Mouse (Mus musculus): Measurements from ENCODE around the gene Hivep3. TPM values are rescaled to one million over a fixed set of nuclear protein-coding genes. Genes with fewer than 3 reads are reported as not detected.

Hivep3 gene
- polyA plus RNA-seq, 1 experiment, result 1.7 TPM

DNA sequence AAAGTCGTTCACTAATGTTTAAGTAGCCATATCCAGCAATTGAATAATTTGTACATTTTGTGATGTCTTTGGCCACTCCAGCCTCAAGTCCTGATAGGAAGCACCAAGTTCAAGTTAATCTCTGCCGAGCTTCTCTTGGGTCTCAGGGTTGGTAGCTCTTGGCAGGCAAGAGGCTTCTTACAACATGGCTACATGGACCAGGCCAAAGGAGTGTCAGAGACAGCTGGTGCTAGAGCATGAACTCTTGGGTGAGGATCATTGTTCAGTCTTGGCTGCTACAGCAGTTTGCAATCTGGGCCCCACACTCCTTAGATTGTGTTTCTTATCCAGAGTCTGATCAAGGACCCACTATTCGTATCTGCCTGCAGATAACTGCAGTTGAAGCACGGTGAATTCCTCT is 125.9 kb downstream of the Hivep3 start:
- Histone ChIP-seq H3K4me3 (ENCODE audit: control insufficient read depth, low read depth, low read length) (no peak overlapping the region), H3K27ac (ENCODE audit: control insufficient read depth, insufficient read depth, low read depth, low read length) (no peak overlapping the region), H3K4me1 (ENCODE audit: control insufficient read depth, insufficient read depth, low read length) (no peaks in the 10 kb centered on the region), H3K27me3 (ENCODE audit: control insufficient read depth, insufficient read depth, low read length) (no peaks in the 10 kb centered on the region), H3K36me3 (ENCODE audit: control insufficient read depth, insufficient read depth, low read length) (no peaks in the 10 kb centered on the region)
- TF ChIP-seq CTCF (IDR thresholded peaks at IDR 0.05; ENCODE audit: control insufficient read depth, insufficient read depth, insufficient replicate concordance, low read depth, low read length) (no peak), POLR2A (IDR thresholded peaks at IDR 0.05; ENCODE audit: control insufficient read depth, low read depth, low read length) (no peak)

DNA sequence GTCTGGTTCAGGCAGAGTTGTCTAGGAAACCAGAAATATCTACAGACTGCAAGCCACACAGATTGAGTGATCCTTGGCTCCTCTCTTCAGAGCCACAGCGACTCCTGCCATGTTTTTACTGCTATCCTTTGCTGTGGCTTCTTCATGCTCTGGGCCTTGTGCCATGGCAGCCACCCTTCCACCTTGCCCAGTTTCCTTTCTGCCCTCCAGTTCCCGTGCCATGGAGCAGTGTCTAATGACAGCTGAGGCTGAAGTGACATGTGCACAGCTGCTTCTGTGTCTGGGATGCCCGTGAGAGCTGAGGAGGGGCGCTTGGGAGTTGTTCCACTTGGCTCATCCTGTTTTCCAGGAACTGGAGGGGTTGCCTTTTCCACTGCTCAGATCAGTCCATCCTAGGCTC is 127.4 kb downstream of the Hivep3 start:
- Histone ChIP-seq H3K4me3 (ENCODE audit: control insufficient read depth, low read depth, low read length) (no peak overlapping the region), H3K36me3 (ENCODE audit: control insufficient read depth, insufficient read depth, low read length) (no peaks in the 10 kb centered on the region), H3K4me1 (ENCODE audit: control insufficient read depth, insufficient read depth, low read length) (no peaks in the 10 kb centered on the region), H3K27me3 (ENCODE audit: control insufficient read depth, insufficient read depth, low read length) (no peaks in the 10 kb centered on the region), H3K27ac (ENCODE audit: control insufficient read depth, insufficient read depth, low read depth, low read length) (no peak overlapping the region)
- TF ChIP-seq POLR2A (IDR thresholded peaks at IDR 0.05; ENCODE audit: control insufficient read depth, low read depth, low read length), result no peak
- TF ChIP-seq CTCF (IDR thresholded peaks at IDR 0.05; ENCODE audit: control insufficient read depth, insufficient read depth, insufficient replicate concordance, low read depth, low read length), result no peak

DNA sequence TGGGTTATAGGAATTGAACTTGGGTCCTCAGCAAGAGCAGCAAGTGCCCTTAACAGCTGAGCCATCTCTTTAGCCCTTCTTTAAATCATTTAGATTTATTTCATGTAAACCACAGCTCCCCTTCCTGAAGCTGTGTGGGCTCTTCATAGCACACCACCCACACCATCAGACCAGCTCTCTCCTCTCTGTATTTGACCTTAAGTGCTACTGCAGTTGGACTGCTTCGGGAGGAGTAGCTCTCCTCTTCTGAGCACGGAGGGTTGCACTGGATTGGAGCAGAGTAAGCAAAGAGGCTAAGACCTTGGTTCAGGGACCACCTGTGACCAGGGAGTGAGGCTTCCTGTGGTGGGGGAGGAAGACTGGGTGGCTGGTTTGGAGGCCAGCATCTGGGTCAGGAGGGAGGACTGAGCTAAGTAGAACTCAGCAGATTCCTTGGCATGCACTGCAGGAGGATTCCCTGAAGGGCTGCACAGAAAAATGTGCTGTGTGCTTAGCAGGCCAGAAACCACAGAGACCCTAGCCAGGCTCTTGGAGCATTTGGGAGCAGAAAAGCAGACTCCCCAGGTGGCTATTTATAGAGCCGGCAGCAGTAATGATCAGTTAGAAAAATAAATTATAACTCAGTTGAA is 132.4 kb downstream of the Hivep3 start:
- no peaks in the 10 kb centered on the region for H3K27me3 ChIP-seq (ENCODE audit: control insufficient read depth, insufficient read depth, low read length)
- H3K36me3 ChIP-seq (ENCODE audit: control insufficient read depth, insufficient read depth, low read length), result no peaks in the 10 kb centered on the region
- no peak for TF ChIP-seq POLR2A (IDR thresholded peaks at IDR 0.05; ENCODE audit: control insufficient read depth, low read depth, low read length)
- no peak for TF ChIP-seq CTCF (IDR thresholded peaks at IDR 0.05; ENCODE audit: control insufficient read depth, insufficient read depth, insufficient replicate concordance, low read depth, low read length)
- no peaks in the 10 kb centered on the region for H3K4me1 ChIP-seq (ENCODE audit: control insufficient read depth, insufficient read depth, low read length)
- H3K4me3 ChIP-seq (ENCODE audit: control insufficient read depth, low read depth, low read length), result no peak overlapping the region
- H3K27ac ChIP-seq (ENCODE audit: control insufficient read depth, insufficient read depth, low read depth, low read length), result no peak overlapping the region

DNA sequence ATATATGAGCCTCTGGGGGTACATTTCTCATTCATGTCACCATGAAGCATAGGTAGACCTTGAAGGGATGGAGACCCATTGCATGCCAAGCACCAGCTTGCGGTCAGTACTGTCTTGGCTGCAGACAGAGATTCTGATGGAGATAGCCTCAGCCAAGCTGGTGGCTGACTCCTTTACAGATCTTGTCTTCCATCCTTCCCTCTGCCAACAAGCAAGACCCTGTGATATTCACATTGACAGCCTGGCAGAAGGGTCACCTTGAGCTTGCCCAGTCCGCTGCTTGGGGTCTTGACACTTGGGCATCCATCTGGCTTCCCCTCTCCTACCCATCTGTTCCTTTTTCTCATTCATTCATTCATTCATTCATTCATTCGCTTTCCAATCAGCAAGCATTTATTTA is 133.5 kb downstream of the Hivep3 start:
- no peaks in the 10 kb centered on the region for H3K27me3 ChIP-seq (ENCODE audit: control insufficient read depth, insufficient read depth, low read length)
- H3K27ac ChIP-seq (ENCODE audit: control insufficient read depth, insufficient read depth, low read depth, low read length), result no peak overlapping the region
- TF ChIP-seq POLR2A (IDR thresholded peaks at IDR 0.05; ENCODE audit: control insufficient read depth, low read depth, low read length) (no peak), CTCF (IDR thresholded peaks at IDR 0.05; ENCODE audit: control insufficient read depth, insufficient read depth, insufficient replicate concordance, low read depth, low read length) (no peak)
- H3K4me3 ChIP-seq (ENCODE audit: control insufficient read depth, low read depth, low read length), result no peak overlapping the region
- no peaks in the 10 kb centered on the region for H3K36me3 ChIP-seq (ENCODE audit: control insufficient read depth, insufficient read depth, low read length)
- no peaks in the 10 kb centered on the region for H3K4me1 ChIP-seq (ENCODE audit: control insufficient read depth, insufficient read depth, low read length)

DNA sequence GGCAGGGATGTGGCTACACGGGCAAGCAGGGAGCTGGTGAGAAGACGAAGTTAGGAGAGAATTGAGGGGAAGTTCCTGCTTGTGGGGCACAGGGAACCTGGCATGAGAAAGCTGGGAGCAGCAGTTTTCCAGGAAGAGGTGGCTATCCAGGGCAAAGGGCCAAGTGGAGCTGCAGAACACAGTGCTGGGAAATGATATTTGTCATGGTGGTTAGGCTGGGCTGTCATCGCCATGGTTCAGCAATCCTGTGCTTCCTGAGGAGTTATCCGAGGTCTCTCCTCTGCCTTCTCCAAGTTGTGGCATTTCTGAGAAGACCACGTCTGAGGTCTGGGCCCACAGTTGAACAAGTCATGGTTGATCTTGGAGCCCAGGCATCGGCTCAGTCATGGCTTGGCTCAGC is 136.8 kb downstream of the Hivep3 start:
- Histone ChIP-seq H3K27ac (ENCODE audit: control insufficient read depth, insufficient read depth, low read depth, low read length) (no peak overlapping the region), H3K4me3 (ENCODE audit: control insufficient read depth, low read depth, low read length) (no peak overlapping the region), H3K4me1 (ENCODE audit: control insufficient read depth, insufficient read depth, low read length) (no peaks in the 10 kb centered on the region), H3K36me3 (ENCODE audit: control insufficient read depth, insufficient read depth, low read length) (no peaks in the 10 kb centered on the region), H3K27me3 (ENCODE audit: control insufficient read depth, insufficient read depth, low read length) (no peaks in the 10 kb centered on the region)
- no peak for TF ChIP-seq POLR2A (IDR thresholded peaks at IDR 0.05; ENCODE audit: control insufficient read depth, low read depth, low read length)
- no peak for TF ChIP-seq CTCF (IDR thresholded peaks at IDR 0.05; ENCODE audit: control insufficient read depth, insufficient read depth, insufficient replicate concordance, low read depth, low read length)

DNA sequence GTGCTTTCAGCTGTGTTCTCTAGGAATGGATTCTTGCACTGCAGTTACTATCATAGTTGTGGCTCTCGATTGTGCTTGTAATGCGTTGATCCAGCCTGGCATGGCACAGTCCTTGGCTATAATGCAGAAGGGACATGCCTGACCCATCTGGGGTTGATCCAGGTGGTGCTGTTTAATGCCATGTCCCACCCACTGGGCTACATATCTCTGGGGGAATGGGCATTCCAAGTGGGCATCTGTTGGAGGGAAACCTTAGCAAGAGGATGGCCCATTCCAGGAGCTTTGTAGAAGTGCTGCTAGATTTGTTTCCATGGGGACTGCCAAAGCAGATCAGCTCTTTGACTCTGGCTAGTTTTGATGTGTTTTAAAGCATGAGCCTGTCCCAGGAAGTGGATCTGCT is 137.9 kb downstream of the Hivep3 start:
- H3K27me3 ChIP-seq (ENCODE audit: control insufficient read depth, insufficient read depth, low read length), result no peaks in the 10 kb centered on the region
- no peaks in the 10 kb centered on the region for H3K36me3 ChIP-seq (ENCODE audit: control insufficient read depth, insufficient read depth, low read length)
- no peaks in the 10 kb centered on the region for H3K4me1 ChIP-seq (ENCODE audit: control insufficient read depth, insufficient read depth, low read length)
- H3K4me3 ChIP-seq (ENCODE audit: control insufficient read depth, low read depth, low read length), result no peak overlapping the region
- H3K27ac ChIP-seq (ENCODE audit: control insufficient read depth, insufficient read depth, low read depth, low read length), result no peak overlapping the region
- no peak for TF ChIP-seq CTCF (IDR thresholded peaks at IDR 0.05; ENCODE audit: control insufficient read depth, insufficient read depth, insufficient replicate concordance, low read depth, low read length)
- no peak for TF ChIP-seq POLR2A (IDR thresholded peaks at IDR 0.05; ENCODE audit: control insufficient read depth, low read depth, low read length)

DNA sequence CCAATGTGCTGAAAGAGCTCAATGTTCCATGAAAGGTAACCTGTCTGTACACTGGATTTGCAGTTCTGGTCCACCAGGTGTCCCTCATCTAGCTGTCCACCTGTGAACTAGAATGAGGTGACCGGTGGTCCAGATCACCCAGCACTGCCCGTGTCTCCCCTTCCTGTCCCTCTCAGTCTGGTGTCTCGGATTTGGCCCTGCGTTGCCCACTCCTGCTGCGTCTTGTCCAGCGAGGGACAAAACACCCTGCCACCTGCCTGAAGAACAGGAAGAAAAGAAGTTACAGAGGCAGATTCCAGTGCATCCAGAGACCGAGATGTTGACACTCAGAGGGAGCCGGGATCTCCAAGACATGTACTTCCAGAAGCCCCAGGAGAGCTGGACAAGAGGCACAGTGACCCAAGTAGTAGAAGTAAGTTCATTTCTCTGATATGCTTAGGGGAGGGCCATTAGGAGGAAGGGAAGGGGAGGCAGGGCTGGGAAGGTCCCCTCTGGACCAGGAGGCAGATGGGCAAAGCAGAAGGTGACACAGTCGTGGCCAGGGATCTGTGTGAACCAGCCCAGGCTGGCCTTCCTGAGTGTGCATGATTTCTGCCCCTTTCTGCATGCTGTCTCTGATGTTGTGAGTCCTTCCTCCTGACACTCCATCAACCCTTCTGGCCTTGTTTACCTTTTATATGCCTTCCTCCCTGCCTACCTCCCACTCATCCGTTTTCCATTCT is 138.4 kb downstream of the Hivep3 start:
- H3K4me1 ChIP-seq (ENCODE audit: control insufficient read depth, insufficient read depth, low read length), result no peaks in the 10 kb centered on the region
- no peak overlapping the region for H3K4me3 ChIP-seq (ENCODE audit: control insufficient read depth, low read depth, low read length)
- no peaks in the 10 kb centered on the region for H3K36me3 ChIP-seq (ENCODE audit: control insufficient read depth, insufficient read depth, low read length)
- no peak overlapping the region for H3K27ac ChIP-seq (ENCODE audit: control insufficient read depth, insufficient read depth, low read depth, low read length)
- TF ChIP-seq CTCF (IDR thresholded peaks at IDR 0.05; ENCODE audit: control insufficient read depth, insufficient read depth, insufficient replicate concordance, low read depth, low read length) (no peak), POLR2A (IDR thresholded peaks at IDR 0.05; ENCODE audit: control insufficient read depth, low read depth, low read length) (no peak)
- H3K27me3 ChIP-seq (ENCODE audit: control insufficient read depth, insufficient read depth, low read length), result no peaks in the 10 kb centered on the region
